Mouse (Mus musculus) MN1 (cell line): ENCODE results near the gene Zfp69.

Source experiments
- DNase-seq: peaks from one replicate; pipeline ENCODE4 v3.0.0-alpha.2; 2016; ENCODE audit warnings: low spot score

The Zfp69 gene

GRCm38 (mm10) chr4:120924554-120925299 lies 26.8 kb downstream of the Zfp69 start, which contains the start of gene Exo5:
TSS of gene Exo5 (minus strand) at chr4:120925017.
- peak; percentile 89 for DNase-seq

GRCm38 (mm10) chr4:120921461-120921860 lies 30.0 kb downstream of the Zfp69 start:
- no peak for DNase-seq

- no peak for DNase-seq
Observed at GRCm38 (mm10) chr4:120914501-120914900, 37.0 kb downstream of the Zfp69 start.

- DNase-seq, result no peak
Observed at GRCm38 (mm10) chr4:120913861-120914260, 37.6 kb downstream of the Zfp69 start.

- no peak for DNase-seq
Observed at GRCm38 (mm10) chr4:120913443-120913842, 38.1 kb downstream of the Zfp69 start.

GRCm38 (mm10) chr4:120912866-120913265 lies 38.6 kb downstream of the Zfp69 start:
- DNase-seq, result no peak

- no peak for DNase-seq
Observed at GRCm38 (mm10) chr4:120911086-120911485, 40.4 kb downstream of the Zfp69 start.

- peak; percentile 69 for DNase-seq
Observed at GRCm38 (mm10) chr4:120909558-120910150, 41.8 kb downstream of the Zfp69 start.

GRCm38 (mm10) chr4:120905644-120906043 lies 45.9 kb downstream of the Zfp69 start:
- DNase-seq, result no peak

- DNase-seq, result no peak
Observed at GRCm38 (mm10) chr4:120904533-120904932, 47.0 kb downstream of the Zfp69 start.

GRCm38 (mm10) chr4:120895810-120896584 lies 55.5 kb downstream of the Zfp69 start:
- DNase-seq, result no peak

GRCm38 (mm10) chr4:120895226-120895625 lies 56.3 kb downstream of the Zfp69 start:
- DNase-seq, result no peak

GRCm38 (mm10) chr4:120894584-120894983 lies 56.9 kb downstream of the Zfp69 start:
- DNase-seq, result peak; percentile 48

GRCm38 (mm10) chr4:120893656-120894401 lies 57.7 kb downstream of the Zfp69 start:
- DNase-seq, result peak; percentile 71

- no peak for DNase-seq
Observed at GRCm38 (mm10) chr4:120892516-120892915, 59.0 kb downstream of the Zfp69 start.

- no peak for DNase-seq
Observed at GRCm38 (mm10) chr4:120891960-120892359, 59.5 kb downstream of the Zfp69 start.

- DNase-seq, result peak; percentile 72
Observed at GRCm38 (mm10) chr4:120890754-120891440, 60.6 kb downstream of the Zfp69 start.

- DNase-seq, result no peak
Observed at GRCm38 (mm10) chr4:120888884-120889283, 62.6 kb downstream of the Zfp69 start.

GRCm38 (mm10) chr4:120887381-120888112 lies 64.0 kb downstream of the Zfp69 start:
- peak; percentile 51 for DNase-seq

GRCm38 (mm10) chr4:120886811-120887210 lies 64.7 kb downstream of the Zfp69 start:
- DNase-seq, result no peak

- DNase-seq, result no peak
Observed at GRCm38 (mm10) chr4:120886131-120886530, 65.4 kb downstream of the Zfp69 start.
